Mouse (Mus musculus) common myeloid progenitor, adult 5-6 weeks (primary cell): Measurements from ENCODE around the gene Ezr. TPM values are rescaled to one million over a fixed set of nuclear protein-coding genes. Genes with fewer than 3 reads are reported as not detected.
A peak's percentile ranks its signal among the peaks of the same experiment; 100 is the strongest.

Experiments
- ATAC-seq: replicated peaks from 2 replicates; pipeline ENCODE4 v1.8.0; 2016; ENCODE audit warnings: low read depth, mild to moderate bottlenecking, moderate TSS enrichment, inconsistent platforms; ENCODE audit not compliant: poor library complexity, severe bottlenecking
- total RNA-seq: library from RNA; stranded (forward); fragments of 200-1000, 187-1606 nt; gene quantifications from 2 replicates; pipeline ENCODE4 v1.2.3, GENCODE M21; 2017

Gene Ezr
- total RNA-seq: 175 and 186 TPM in 2 replicates

- peak; percentile 64 for ATAC-seq
Measured at GRCm38 (mm10) chr17:6782611-6783005, at the start of gene Ezr. Gene Ezr, minus strand, starts transcription at chr17:6782784.

GRCm38 (mm10) chr17:6830004-6830592 lies 47.5 kb upstream of the Ezr start:
- no peak for ATAC-seq

GRCm38 (mm10) chr17:6828531-6829150 lies 46.1 kb upstream of the Ezr start:
- ATAC-seq: no peak

GRCm38 (mm10) chr17:6827740-6828461 lies 45.3 kb upstream of the Ezr start:
- ATAC-seq: peak; percentile 92

- ATAC-seq: peak; percentile 50
Measured at GRCm38 (mm10) chr17:6827159-6827733, 44.7 kb upstream of the Ezr start.

- ATAC-seq: no peak
Measured at GRCm38 (mm10) chr17:6816796-6817195, 34.2 kb upstream of the Ezr start.

- ATAC-seq: peak; percentile 75
Measured at GRCm38 (mm10) chr17:6816151-6816550, 33.6 kb upstream of the Ezr start.

- no peak for ATAC-seq
Measured at GRCm38 (mm10) chr17:6814656-6815055, 32.1 kb upstream of the Ezr start.

- no peak for ATAC-seq
Measured at GRCm38 (mm10) chr17:6812851-6813191, 30.2 kb upstream of the Ezr start.

- ATAC-seq: no peak
Measured at GRCm38 (mm10) chr17:6811931-6812850, 29.6 kb upstream of the Ezr start.

GRCm38 (mm10) chr17:6809331-6809730 lies 26.7 kb upstream of the Ezr start:
- ATAC-seq: no peak

- no peak for ATAC-seq
Measured at GRCm38 (mm10) chr17:6808521-6809165, 26.1 kb upstream of the Ezr start.

- no peak for ATAC-seq
Measured at GRCm38 (mm10) chr17:6807827-6808520, 25.4 kb upstream of the Ezr start.

- ATAC-seq: peak; percentile 73
Measured at GRCm38 (mm10) chr17:6804853-6805543, 22.4 kb upstream of the Ezr start.

GRCm38 (mm10) chr17:6804111-6804510 lies 21.5 kb upstream of the Ezr start:
- ATAC-seq: no peak

GRCm38 (mm10) chr17:6803614-6804013 lies 21.0 kb upstream of the Ezr start:
- ATAC-seq: no peak

GRCm38 (mm10) chr17:6798392-6799061 lies 15.9 kb upstream of the Ezr start:
- no peak for ATAC-seq

- no peak for ATAC-seq
Measured at GRCm38 (mm10) chr17:6797471-6797870, 14.9 kb upstream of the Ezr start.
